Mouse (Mus musculus): ENCODE results near the gene Thegl. TPM values are rescaled to one million over a fixed set of nuclear protein-coding genes. Genes with fewer than 3 reads are reported as not detected.
"Not testable (repeated sequence)": the region's sequence is repeated elsewhere in the genome, so short reads cannot be mapped to it uniquely, and the experiment has no call there.

The Thegl gene
- polyA plus RNA-seq, 1 experiment from 2014 or later, result 0.71 TPM

GRCm38 (mm10) chr5:77001192-77001591 lies 14.6 kb upstream of the Thegl start:
- H3K9me3 ChIP-seq, result no peaks in the 10 kb centered on the region
- ATAC-seq (ENCODE audit: low FRiP score, low read depth), result no peak
- H3K36me3 ChIP-seq, result peaks cover 38% of the 10 kb centered on the region
- H3K4me1 ChIP-seq (replicated peaks), result no peaks in the 10 kb centered on the region
- WGBS, result 94% methylated on average over 17 of the region's 17 CpGs
- no peak overlapping the region for H3K27ac ChIP-seq (replicated peaks)
- H3K4me2 ChIP-seq, result no peak overlapping the region
- H3K9ac ChIP-seq, result no peak overlapping the region
- no peaks in the 10 kb centered on the region for H3K27me3 ChIP-seq
- no peak overlapping the region for H3K4me3 ChIP-seq

- no peak within 1 kb of the TSS for H3K4me3 ChIP-seq
- H3K36me3 ChIP-seq, result peaks cover 12% of the 10 kb centered on the region
- no peak for ATAC-seq (ENCODE audit: low FRiP score, low read depth)
- no peaks in the 10 kb centered on the region for H3K9me3 ChIP-seq
- H3K4me1 ChIP-seq (replicated peaks), result no peaks in the 10 kb centered on the region
- 94% methylated on average over 6 of the region's 6 CpGs for WGBS
- no peak within 1 kb of the TSS for H3K4me2 ChIP-seq
- no peaks in the 10 kb centered on the region for H3K27me3 ChIP-seq
- H3K9ac ChIP-seq, result no peak within 1 kb of the TSS
- H3K27ac ChIP-seq (replicated peaks), result no peak within 1 kb of the TSS
Observed at GRCm38 (mm10) chr5:77004051-77004821, 11.6 kb upstream of the Thegl start, which contains the start of gene Arl9. TSS of gene Arl9 (plus strand) at chr5:77004055.

GRCm38 (mm10) chr5:77010352-77010751 lies 5.5 kb upstream of the Thegl start:
- 91% methylated on average over 9 of the region's 9 CpGs for WGBS
- Histone ChIP-seq H3K4me1 (replicated peaks) (no peaks in the 10 kb centered on the region), H3K9me3 (no peaks in the 10 kb centered on the region), H3K9ac (no peak overlapping the region), H3K4me3 (no peak overlapping the region), H3K27me3 (no peaks in the 10 kb centered on the region), H3K4me2 (no peak overlapping the region), H3K27ac (replicated peaks) (no peak overlapping the region), H3K36me3 (no peaks in the 10 kb centered on the region)
- no peak for ATAC-seq (ENCODE audit: low FRiP score, low read depth)

- 71% methylated on average over 3 of the region's 3 CpGs for WGBS
Observed at GRCm38 (mm10) chr5:77011082-77011481, 4.7 kb upstream of the Thegl start.

GRCm38 (mm10) chr5:77013171-77013570 lies 2.7 kb upstream of the Thegl start:
- WGBS, result 83% methylated on average over 3 of the region's 3 CpGs
- Histone ChIP-seq H3K9ac (no peak overlapping the region), H3K4me3 (no peak overlapping the region), H3K36me3 (no peaks in the 10 kb centered on the region), H3K4me2 (no peak overlapping the region), H3K9me3 (no peaks in the 10 kb centered on the region), H3K27ac (replicated peaks) (no peak overlapping the region), H3K27me3 (0 out of 2 replicates have a peak, but pooled peaks cover 3% of the 10 kb centered on the region), H3K4me1 (replicated peaks) (0 out of 2 replicates have a peak, but pooled peaks cover 3% of the 10 kb centered on the region)
- ATAC-seq (ENCODE audit: low FRiP score, low read depth), result no peak

More at GRCm38 (mm10) chr5:77011082-77011481, 4.7 kb upstream of the Thegl start:
- Histone ChIP-seq H3K9ac (no peak overlapping the region), H3K4me2 (no peak overlapping the region), H3K36me3 (no peaks in the 10 kb centered on the region), H3K9me3 (no peaks in the 10 kb centered on the region), H3K27ac (replicated peaks) (no peak overlapping the region), H3K4me3 (no peak overlapping the region), H3K27me3 (no peaks in the 10 kb centered on the region), H3K4me1 (replicated peaks) (no peaks in the 10 kb centered on the region)
- ATAC-seq (ENCODE audit: low FRiP score, low read depth), result no peak

- no peaks in the 10 kb centered on the region for H3K36me3 ChIP-seq
- no peak overlapping the region for H3K4me3 ChIP-seq
- H3K9ac ChIP-seq, result no peak overlapping the region
- no peaks in the 10 kb centered on the region for H3K4me1 ChIP-seq (replicated peaks)
- no peak overlapping the region for H3K4me2 ChIP-seq
- no peaks in the 10 kb centered on the region for H3K9me3 ChIP-seq
- H3K27ac ChIP-seq (replicated peaks), result no peak overlapping the region
- WGBS, result 93% methylated on average over 3 of the region's 3 CpGs
- H3K27me3 ChIP-seq, result no peaks in the 10 kb centered on the region
- no peak for ATAC-seq (ENCODE audit: low FRiP score, low read depth)
Observed at GRCm38 (mm10) chr5:77028034-77028433, 12.2 kb downstream of the Thegl start.

GRCm38 (mm10) chr5:77029735-77030134 lies 13.9 kb downstream of the Thegl start:
- no peaks in the 10 kb centered on the region for H3K9me3 ChIP-seq
- no peak for ATAC-seq (ENCODE audit: low FRiP score, low read depth)
- WGBS, result 79% methylated on average over 5 of the region's 5 CpGs
- H3K4me1 ChIP-seq (replicated peaks), result no peaks in the 10 kb centered on the region
- no peaks in the 10 kb centered on the region for H3K36me3 ChIP-seq
- H3K4me2 ChIP-seq, result no peak overlapping the region
- no peak overlapping the region for H3K9ac ChIP-seq
- H3K27me3 ChIP-seq, result no peaks in the 10 kb centered on the region
- H3K4me3 ChIP-seq, result no peak overlapping the region
- no peak overlapping the region for H3K27ac ChIP-seq (replicated peaks)

- H3K9ac ChIP-seq; H3K27ac ChIP-seq (replicated peaks); H3K36me3 ChIP-seq; H3K27me3 ChIP-seq; H3K4me2 ChIP-seq; H3K9me3 ChIP-seq; H3K4me3 ChIP-seq; H3K4me1 ChIP-seq (replicated peaks); ATAC-seq (ENCODE audit: low FRiP score, low read depth): not testable (repeated sequence)
Observed at GRCm38 (mm10) chr5:77035101-77035500, 19.3 kb downstream of the Thegl start.

GRCm38 (mm10) chr5:77038451-77038850 lies 22.6 kb downstream of the Thegl start:
- H3K9me3 ChIP-seq, result no peaks in the 10 kb centered on the region
- H3K27me3 ChIP-seq, result no peaks in the 10 kb centered on the region
- H3K9ac ChIP-seq, result no peak overlapping the region
- no peak overlapping the region for H3K27ac ChIP-seq (replicated peaks)
- no peak overlapping the region for H3K4me3 ChIP-seq
- no peak overlapping the region for H3K4me2 ChIP-seq
- H3K36me3 ChIP-seq, result no peaks in the 10 kb centered on the region
- WGBS, result 92% methylated on average over 10 of the region's 10 CpGs
- H3K4me1 ChIP-seq (replicated peaks), result no peaks in the 10 kb centered on the region
- ATAC-seq (ENCODE audit: low FRiP score, low read depth), result no peak

GRCm38 (mm10) chr5:77039391-77039790 lies 23.6 kb downstream of the Thegl start:
- Histone ChIP-seq H3K27me3 (no peaks in the 10 kb centered on the region), H3K4me1 (replicated peaks) (no peaks in the 10 kb centered on the region)
- no peak for ATAC-seq (ENCODE audit: low FRiP score, low read depth)

GRCm38 (mm10) chr5:77044362-77044761 lies 28.5 kb downstream of the Thegl start:
- H3K9me3 ChIP-seq, result no peaks in the 10 kb centered on the region
- H3K4me2 ChIP-seq, result no peak overlapping the region
- H3K9ac ChIP-seq, result no peak overlapping the region
- H3K4me1 ChIP-seq (replicated peaks), result no peaks in the 10 kb centered on the region
- 79% methylated on average over 5 of the region's 5 CpGs for WGBS
- H3K27ac ChIP-seq (replicated peaks), result no peak overlapping the region
- no peak overlapping the region for H3K4me3 ChIP-seq
- no peaks in the 10 kb centered on the region for H3K36me3 ChIP-seq
- no peaks in the 10 kb centered on the region for H3K27me3 ChIP-seq
- no peak for ATAC-seq (ENCODE audit: low FRiP score, low read depth)

More at GRCm38 (mm10) chr5:77039391-77039790, 23.6 kb downstream of the Thegl start:
- H3K4me3 ChIP-seq, result no peak overlapping the region
- no peaks in the 10 kb centered on the region for H3K36me3 ChIP-seq
- no peaks in the 10 kb centered on the region for H3K9me3 ChIP-seq
- H3K4me2 ChIP-seq, result no peak overlapping the region
- H3K9ac ChIP-seq, result no peak overlapping the region
- H3K27ac ChIP-seq (replicated peaks), result no peak overlapping the region

- Histone ChIP-seq H3K4me2 (no peak overlapping the region), H3K4me3 (no peak overlapping the region), H3K27ac (replicated peaks) (no peak overlapping the region), H3K9ac (no peak overlapping the region), H3K9me3 (no peaks in the 10 kb centered on the region), H3K27me3 (no peaks in the 10 kb centered on the region), H3K36me3 (no peaks in the 10 kb centered on the region), H3K4me1 (replicated peaks) (no peaks in the 10 kb centered on the region)
- 91% methylated on average over 5 of the region's 5 CpGs for WGBS
- no peak for ATAC-seq (ENCODE audit: low FRiP score, low read depth)
Observed at GRCm38 (mm10) chr5:77052616-77053015, 36.8 kb downstream of the Thegl start.

All from hindbrain, embryonic 15.5 days (tissue).